Mouse (Mus musculus) liver, embryonic 11.5 days (tissue): ENCODE data around the gene Snx29. TPM values are rescaled to one million over a fixed set of nuclear protein-coding genes. Genes with fewer than 3 reads are reported as not detected.

Experiments used
- ATAC-seq: fragments of 200-750 bp; cut with Nextera tagmentation; replicated peaks from 2 replicates; pipeline ENCODE4 v1.8.0; 2017; ENCODE audit warnings: moderate number of reproducible peaks, mild to moderate bottlenecking, moderate TSS enrichment, moderate library complexity; ENCODE audit not compliant: low FRiP score
- DNase-seq: peaks from one replicate; pipeline ENCODE4 v3.0.0-alpha.2; 2017; ENCODE audit warnings: low spot score
- H3K27ac ChIP-seq: fragments of 300-500 bp; sonication (generic); 2 replicates; pipeline ENCODE4 v1.5.1; 2014; ENCODE audit warnings: mild to moderate bottlenecking, low read depth, low read length, control low read depth
- H3K27me3 ChIP-seq: fragments of 300-500 bp; sonication (generic); replicated peaks from 2 replicates; pipeline ENCODE4 v1.6.1; 2014; ENCODE audit warnings: low read length, mixed read lengths; ENCODE audit not compliant: control insufficient read depth, insufficient read depth
- H3K36me3 ChIP-seq: fragments of 300-500 bp; sonication (generic); 2 replicates; pipeline ENCODE4 v1.6.1; 2014; ENCODE audit warnings: mild to moderate bottlenecking, low read length, moderate library complexity, mixed read lengths; ENCODE audit not compliant: control insufficient read depth, insufficient read depth
- H3K4me1 ChIP-seq: fragments of 300-500 bp; sonication (generic); replicated peaks from 2 replicates; pipeline ENCODE4 v1.6.1; 2014; ENCODE audit warnings: low read length, mixed read lengths; ENCODE audit not compliant: control insufficient read depth, insufficient read depth
- H3K4me2 ChIP-seq: fragments of 300-500 bp; sonication (generic); 2 replicates; pipeline ENCODE4 v1.6.1; 2014; ENCODE audit warnings: mild to moderate bottlenecking, control low read depth, moderate library complexity
- H3K4me3 ChIP-seq: fragments of 300-500 bp; sonication (generic); 2 replicates; pipeline ENCODE4 v1.5.1; 2014; ENCODE audit warnings: low read depth, low read length, control low read depth
- H3K9ac ChIP-seq: fragments of 300-500 bp; sonication (generic); 2 replicates; pipeline ENCODE4 v1.6.1; 2014; ENCODE audit warnings: low read depth, low read length, control low read depth
- H3K9me3 ChIP-seq: fragments of 300-500 bp; sonication (generic); 2 replicates; pipeline ENCODE4 v1.6.1; 2016; ENCODE audit warnings: low read length, inconsistent platforms, mixed read lengths; ENCODE audit not compliant: control insufficient read depth
- WGBS: fragments of 180-500 bp; shearing (Covaris S2); extraction: QIAGEN DNeasy Blood & Tissue Kit; methylation state at CpG from one replicate; pipeline ENCODE4 v1.1.7; 2014; 5-methylcytosine and 5-hydroxymethylcytosine counted together
- polyA plus RNA-seq: library from polyadenylated mRNA; unstranded; fragments of >200 nt; fragmentation: Nextera tagmentation; extraction: Ambion mirVana; gene quantifications from 2 replicates; pipeline ENCODE4 v1.2.1, GENCODE M21; 2014

Snx29 gene
- polyA plus RNA-seq, 1 experiment from 2014 or later, result 5.1 TPM

GRCm38 (mm10) chr16:11694386-11694785 is 371.7 kb downstream of the Snx29 start:
- H3K27me3 ChIP-seq, result no peaks in the 10 kb centered on the region
- H3K4me1 ChIP-seq, result no peaks in the 10 kb centered on the region
- no peak overlapping the region for H3K27ac ChIP-seq
- no peak overlapping the region for H3K9ac ChIP-seq
- DNase-seq, result no peak
- WGBS, result 76% methylated on average over 4 of the region's 4 CpGs
- no peaks in the 10 kb centered on the region for H3K36me3 ChIP-seq
- H3K4me3 ChIP-seq, result no peak overlapping the region
- no peak overlapping the region for H3K4me2 ChIP-seq
- ATAC-seq, result no peak
- no peaks in the 10 kb centered on the region for H3K9me3 ChIP-seq

DNA sequence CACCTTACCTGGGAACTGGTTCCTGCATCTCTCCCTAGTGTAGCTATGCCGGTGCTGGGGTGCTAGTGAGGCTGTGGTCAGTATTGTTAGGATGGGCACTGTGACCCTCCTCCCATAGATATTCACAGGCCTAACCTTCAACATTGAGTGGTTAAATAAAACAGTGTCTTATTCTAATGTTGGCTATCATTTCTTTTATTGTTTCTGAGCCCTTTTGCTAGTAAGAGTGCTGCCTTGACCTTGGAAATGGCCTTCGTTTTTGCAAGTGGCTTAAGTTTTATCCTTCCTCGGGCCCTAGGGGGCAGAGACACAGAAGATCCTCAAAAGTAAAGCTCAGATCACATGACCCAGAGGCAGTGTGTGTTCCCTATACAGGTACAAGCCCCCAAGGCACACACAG is 374.1 kb downstream of the Snx29 start:
- Histone ChIP-seq H3K9me3 (no peaks in the 10 kb centered on the region), H3K36me3 (no peaks in the 10 kb centered on the region), H3K27me3 (no peaks in the 10 kb centered on the region), H3K4me3 (no peak overlapping the region), H3K4me2 (no peak overlapping the region), H3K9ac (no peak overlapping the region), H3K4me1 (no peaks in the 10 kb centered on the region; the same call in 1 of the 2 replicates), H3K27ac (no peak overlapping the region)
- DNase-seq, result no peak
- 64% methylated on average over 3 of the region's 3 CpGs for WGBS
- no peak for ATAC-seq

- no peak for DNase-seq
- H3K9me3 ChIP-seq, result no peaks in the 10 kb centered on the region
- no peak overlapping the region for H3K27ac ChIP-seq
- no peaks in the 10 kb centered on the region for H3K27me3 ChIP-seq
- H3K4me1 ChIP-seq, result no peaks in the 10 kb centered on the region; the same call in 1 of the 2 replicates
- WGBS, result 63% methylated on average over 8 of the region's 8 CpGs
- H3K9ac ChIP-seq, result no peak overlapping the region
- H3K36me3 ChIP-seq, result no peaks in the 10 kb centered on the region
- no peak for ATAC-seq
- no peak overlapping the region for H3K4me3 ChIP-seq
- H3K4me2 ChIP-seq, result no peak overlapping the region
These were observed 375.1 kb downstream of the Snx29 start for GRCm38 (mm10) chr16:11697710-11698357.

- no peak overlapping the region for H3K9ac ChIP-seq
- ATAC-seq (no peak), DNase-seq (no peak)
- H3K4me3 ChIP-seq, result no peak overlapping the region
- no peaks in the 10 kb centered on the region for H3K36me3 ChIP-seq
- H3K27me3 ChIP-seq, result no peaks in the 10 kb centered on the region
- no peak overlapping the region for H3K4me2 ChIP-seq
- H3K27ac ChIP-seq, result no peak overlapping the region
- 75% methylated on average over 1 of the region's 1 CpGs for WGBS
- no peaks in the 10 kb centered on the region for H3K9me3 ChIP-seq
- H3K4me1 ChIP-seq, result no peaks in the 10 kb centered on the region; the same call in 1 of the 2 replicates
These were observed 378.9 kb downstream of the Snx29 start for GRCm38 (mm10) chr16:11701579-11701978.

- H3K27me3 ChIP-seq, result no peaks in the 10 kb centered on the region
- no peak overlapping the region for H3K27ac ChIP-seq
- no peaks in the 10 kb centered on the region; the same call in 1 of the 2 replicates for H3K4me1 ChIP-seq
- H3K36me3 ChIP-seq, result no peaks in the 10 kb centered on the region
- 82% methylated on average over 5 of the region's 5 CpGs for WGBS
- ATAC-seq (no peak), DNase-seq (no peak)
- no peaks in the 10 kb centered on the region for H3K9me3 ChIP-seq
- H3K4me2 ChIP-seq, result no peak overlapping the region
- H3K9ac ChIP-seq, result no peak overlapping the region
- H3K4me3 ChIP-seq, result no peak overlapping the region
These were observed 381.4 kb downstream of the Snx29 start for GRCm38 (mm10) chr16:11704096-11704495.

- Histone ChIP-seq H3K4me2 (no peak overlapping the region), H3K4me3 (no peak overlapping the region), H3K4me1 (no peaks in the 10 kb centered on the region; the same call in 1 of the 2 replicates), H3K36me3 (no peaks in the 10 kb centered on the region), H3K9ac (no peak overlapping the region), H3K9me3 (no peaks in the 10 kb centered on the region), H3K27ac (no peak overlapping the region), H3K27me3 (no peaks in the 10 kb centered on the region)
- DNase-seq, result no peak
- 83% methylated on average over 4 of the region's 4 CpGs for WGBS
- ATAC-seq, result no peak
These were observed 382.7 kb downstream of the Snx29 start for GRCm38 (mm10) chr16:11705456-11705855.

DNA sequence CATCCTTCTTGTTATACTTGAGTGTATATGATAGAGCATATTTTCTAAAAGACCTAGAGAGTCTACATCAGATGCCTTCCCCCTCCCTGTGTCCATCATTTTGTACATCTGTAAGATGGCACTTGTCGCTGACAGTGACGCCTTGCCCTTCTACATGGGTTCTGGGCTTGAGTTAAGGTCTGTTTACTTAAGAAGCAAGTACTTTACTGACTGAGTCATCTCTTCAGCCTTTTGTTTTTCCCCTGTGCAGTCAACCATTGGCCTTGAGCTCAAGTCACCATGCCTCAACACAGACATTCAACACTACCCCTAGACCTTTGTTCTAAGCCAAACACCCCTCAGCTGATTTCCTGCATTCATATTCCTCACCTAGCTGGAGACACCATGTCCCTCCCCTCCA is 385.4 kb downstream of the Snx29 start:
- DNase-seq (no peak), ATAC-seq (no peak)
- 88% methylated on average over 2 of the region's 2 CpGs for WGBS
- Histone ChIP-seq H3K27me3 (no peaks in the 10 kb centered on the region), H3K4me3 (no peak overlapping the region), H3K36me3 (no peaks in the 10 kb centered on the region), H3K27ac (no peak overlapping the region), H3K9me3 (no peaks in the 10 kb centered on the region), H3K9ac (no peak overlapping the region), H3K4me2 (no peak overlapping the region), H3K4me1 (no peaks in the 10 kb centered on the region)

GRCm38 (mm10) chr16:11709382-11709781 is 386.7 kb downstream of the Snx29 start:
- Histone ChIP-seq H3K9me3 (no peaks in the 10 kb centered on the region), H3K4me1 (no peaks in the 10 kb centered on the region), H3K4me3 (no peak overlapping the region), H3K27me3 (no peaks in the 10 kb centered on the region), H3K4me2 (no peak overlapping the region), H3K9ac (no peak overlapping the region), H3K36me3 (no peaks in the 10 kb centered on the region), H3K27ac (no peak overlapping the region)
- ATAC-seq (no peak), DNase-seq (no peak)
- 81% methylated on average over 4 of the region's 4 CpGs for WGBS

DNA sequence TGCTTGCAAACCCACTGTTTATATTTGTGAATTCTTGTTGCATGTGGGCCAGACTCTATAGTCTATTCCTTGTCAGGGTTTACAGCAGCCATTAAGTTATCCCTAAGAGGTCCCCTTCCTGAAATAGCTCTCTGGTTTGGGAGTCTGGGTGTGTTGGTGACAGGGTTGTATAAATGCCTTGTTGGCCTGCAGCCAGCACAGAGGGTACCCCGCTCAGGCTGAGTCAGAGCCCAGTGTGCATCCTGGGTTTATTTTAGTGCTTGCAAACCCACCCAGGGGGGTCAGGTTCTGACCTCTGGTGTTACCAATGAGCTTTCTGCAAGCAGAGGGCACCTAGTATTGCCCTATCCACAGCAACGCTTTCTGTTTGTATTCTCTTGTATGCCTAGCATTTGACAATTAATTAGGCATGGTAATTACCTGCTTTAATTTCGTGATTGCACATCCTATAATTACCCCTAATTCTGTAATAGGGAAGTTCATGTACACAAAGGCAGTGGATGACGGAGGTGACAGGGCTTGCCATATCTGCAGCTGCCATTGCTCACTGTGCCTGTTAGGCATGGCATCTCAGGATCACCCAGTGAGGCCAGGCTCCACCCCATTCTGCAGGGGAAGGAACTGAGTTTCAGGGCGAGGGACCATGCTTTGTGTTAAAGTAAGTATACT is 387.4 kb downstream of the Snx29 start:
- no peaks in the 10 kb centered on the region for H3K4me1 ChIP-seq
- no peaks in the 10 kb centered on the region for H3K27me3 ChIP-seq
- no peak overlapping the region for H3K9ac ChIP-seq
- H3K36me3 ChIP-seq, result no peaks in the 10 kb centered on the region
- H3K4me2 ChIP-seq, result no peak overlapping the region
- no peak overlapping the region for H3K4me3 ChIP-seq
- DNase-seq (no peak), ATAC-seq (no peak)
- H3K27ac ChIP-seq, result no peak overlapping the region
- 65% methylated on average over 5 of the region's 5 CpGs for WGBS
- H3K9me3 ChIP-seq, result no peaks in the 10 kb centered on the region
